Mouse (Mus musculus): ENCODE data around the gene Slc25a39. TPM values are rescaled to one million over a fixed set of nuclear protein-coding genes. Genes with fewer than 3 reads are reported as not detected.

Gene Slc25a39
- polyA plus RNA-seq, 1 experiment: 122 TPM

DNA sequence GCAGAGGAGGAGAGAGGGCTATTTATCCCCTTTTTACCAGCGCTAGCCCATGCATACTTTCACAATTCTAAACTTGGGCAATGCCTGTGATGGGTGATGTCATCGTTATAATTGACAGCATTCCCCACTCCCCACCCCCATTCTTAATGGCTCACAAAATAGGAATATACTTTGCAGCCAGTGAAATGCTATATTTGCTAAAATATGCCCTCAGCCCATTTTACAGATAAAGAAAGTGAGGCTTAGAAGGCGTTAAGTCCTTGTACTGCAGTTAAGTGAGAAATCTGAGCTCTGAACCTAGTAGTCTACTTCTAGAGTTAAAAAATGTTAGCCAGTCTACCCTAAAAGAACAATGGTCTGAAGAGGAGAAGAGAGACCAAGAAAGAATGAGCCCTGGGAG is 36.6 kb upstream of the Slc25a39 start:
- TF ChIP-seq CTCF (IDR thresholded peaks at IDR 0.05; ENCODE audit: borderline replicate concordance, extremely low read depth, insufficient read depth, insufficient read length): no peak
- no peak for TF ChIP-seq POLR2A (IDR thresholded peaks at IDR 0.05; ENCODE audit: borderline replicate concordance, extremely low read depth, insufficient read depth, insufficient read length, poor library complexity, severe bottlenecking)
- no peak for DNase-seq (ENCODE audit: low read depth)

GRCm38 (mm10) chr11:102443740-102444139 is 36.0 kb upstream of the Slc25a39 start:
- DNase-seq (ENCODE audit: low read depth): no peak
- TF ChIP-seq CTCF (IDR thresholded peaks at IDR 0.05; ENCODE audit: borderline replicate concordance, extremely low read depth, insufficient read depth, insufficient read length): no peak
- no peak for TF ChIP-seq POLR2A (IDR thresholded peaks at IDR 0.05; ENCODE audit: borderline replicate concordance, extremely low read depth, insufficient read depth, insufficient read length, poor library complexity, severe bottlenecking)

- DNase-seq (ENCODE audit: low read depth): no peak
- TF ChIP-seq POLR2A (IDR thresholded peaks at IDR 0.05; ENCODE audit: borderline replicate concordance, extremely low read depth, insufficient read depth, insufficient read length, poor library complexity, severe bottlenecking) (no peak), CTCF (IDR thresholded peaks at IDR 0.05; ENCODE audit: borderline replicate concordance, extremely low read depth, insufficient read depth, insufficient read length) (no peak)
Measured at GRCm38 (mm10) chr11:102442089-102442488, 34.3 kb upstream of the Slc25a39 start.

DNA sequence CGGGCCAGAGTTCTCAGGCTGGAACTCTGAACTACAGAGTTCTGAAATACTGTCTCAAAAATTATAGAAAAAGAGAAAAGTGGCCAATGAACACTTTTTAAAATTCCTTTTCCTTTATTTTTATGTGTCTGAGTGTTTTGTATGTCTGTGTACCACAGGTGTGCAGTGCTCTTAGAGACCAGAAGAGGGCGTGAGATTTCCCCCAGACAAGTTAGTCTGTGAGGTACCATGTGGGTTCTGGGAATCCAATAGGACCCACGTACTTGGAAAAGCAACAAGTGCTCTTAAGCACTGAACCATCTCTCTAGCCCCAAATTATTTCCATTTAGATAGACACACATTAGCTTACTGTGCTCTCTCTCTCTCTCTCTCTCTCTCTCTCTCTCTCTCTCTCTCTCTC is 33.7 kb upstream of the Slc25a39 start:
- no peak for DNase-seq (ENCODE audit: low read depth)
- peak; percentile 42; the same call in 1 of the 2 replicates for TF ChIP-seq CTCF (IDR thresholded peaks at IDR 0.05; ENCODE audit: borderline replicate concordance, extremely low read depth, insufficient read depth, insufficient read length)
- TF ChIP-seq POLR2A (IDR thresholded peaks at IDR 0.05; ENCODE audit: borderline replicate concordance, extremely low read depth, insufficient read depth, insufficient read length, poor library complexity, severe bottlenecking): no peak

GRCm38 (mm10) chr11:102440255-102440654 is 32.5 kb upstream of the Slc25a39 start:
- TF ChIP-seq CTCF (IDR thresholded peaks at IDR 0.05; ENCODE audit: borderline replicate concordance, extremely low read depth, insufficient read depth, insufficient read length) (no peak), POLR2A (IDR thresholded peaks at IDR 0.05; ENCODE audit: borderline replicate concordance, extremely low read depth, insufficient read depth, insufficient read length, poor library complexity, severe bottlenecking) (no peak)

GRCm38 (mm10) chr11:102439093-102440082 is 31.6 kb upstream of the Slc25a39 start:
- TF ChIP-seq POLR2A (IDR thresholded peaks at IDR 0.05; ENCODE audit: borderline replicate concordance, extremely low read depth, insufficient read depth, insufficient read length, poor library complexity, severe bottlenecking): no peak
- peak; percentile 45 for DNase-seq (ENCODE audit: low read depth)

More at GRCm38 (mm10) chr11:102440255-102440654, 32.5 kb upstream of the Slc25a39 start:
- no peak for DNase-seq (ENCODE audit: low read depth)

DNA sequence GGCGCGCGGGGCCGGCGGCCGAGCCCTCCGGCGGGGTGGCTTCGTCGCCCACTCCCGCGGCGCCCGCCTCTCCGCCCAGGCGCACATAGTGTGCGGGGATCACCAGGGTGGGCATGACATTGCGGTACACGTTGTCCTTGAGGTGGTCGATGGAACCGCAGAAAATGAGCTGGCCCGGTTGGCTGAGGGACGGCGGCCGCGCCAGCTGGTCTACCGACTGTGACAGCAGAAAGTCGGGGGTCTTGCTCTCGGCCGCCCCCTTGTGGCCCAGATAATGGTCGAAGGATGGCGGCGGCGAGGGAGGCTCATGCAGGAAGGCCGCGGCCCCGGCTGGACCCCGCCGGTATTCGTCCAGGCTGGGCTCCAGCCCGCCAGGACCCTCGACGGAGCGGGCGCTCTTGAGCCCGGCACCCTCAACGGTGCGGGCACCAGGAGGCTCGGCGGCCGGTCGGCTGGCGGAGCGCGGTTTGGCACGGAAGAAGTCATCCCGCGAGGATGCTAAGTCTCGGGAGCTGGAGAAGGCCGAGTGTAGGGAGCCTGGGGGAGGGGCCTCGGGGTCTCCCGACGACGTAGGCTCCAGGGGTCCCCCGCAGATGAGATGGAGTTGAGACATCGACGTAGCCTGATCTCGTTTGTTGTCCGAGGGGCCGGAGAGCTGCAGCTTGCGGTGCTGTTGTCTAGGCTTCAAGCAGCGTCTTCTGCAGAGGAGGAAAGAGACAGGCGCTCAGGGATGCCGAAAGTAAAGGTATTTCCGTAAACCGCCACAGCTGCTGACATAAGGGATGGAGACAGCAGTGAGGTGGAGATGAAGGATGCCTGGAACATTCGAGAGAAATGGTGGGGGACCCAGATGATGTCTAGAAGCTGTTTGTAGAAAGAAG is 30.7 kb upstream of the Slc25a39 start:
- peak; percentile 89 for DNase-seq (ENCODE audit: low read depth)
- TF ChIP-seq POLR2A (IDR thresholded peaks at IDR 0.05; ENCODE audit: borderline replicate concordance, extremely low read depth, insufficient read depth, insufficient read length, poor library complexity, severe bottlenecking) (no peak), CTCF (IDR thresholded peaks at IDR 0.05; ENCODE audit: borderline replicate concordance, extremely low read depth, insufficient read depth, insufficient read length) (peak; percentile 76)

DNA sequence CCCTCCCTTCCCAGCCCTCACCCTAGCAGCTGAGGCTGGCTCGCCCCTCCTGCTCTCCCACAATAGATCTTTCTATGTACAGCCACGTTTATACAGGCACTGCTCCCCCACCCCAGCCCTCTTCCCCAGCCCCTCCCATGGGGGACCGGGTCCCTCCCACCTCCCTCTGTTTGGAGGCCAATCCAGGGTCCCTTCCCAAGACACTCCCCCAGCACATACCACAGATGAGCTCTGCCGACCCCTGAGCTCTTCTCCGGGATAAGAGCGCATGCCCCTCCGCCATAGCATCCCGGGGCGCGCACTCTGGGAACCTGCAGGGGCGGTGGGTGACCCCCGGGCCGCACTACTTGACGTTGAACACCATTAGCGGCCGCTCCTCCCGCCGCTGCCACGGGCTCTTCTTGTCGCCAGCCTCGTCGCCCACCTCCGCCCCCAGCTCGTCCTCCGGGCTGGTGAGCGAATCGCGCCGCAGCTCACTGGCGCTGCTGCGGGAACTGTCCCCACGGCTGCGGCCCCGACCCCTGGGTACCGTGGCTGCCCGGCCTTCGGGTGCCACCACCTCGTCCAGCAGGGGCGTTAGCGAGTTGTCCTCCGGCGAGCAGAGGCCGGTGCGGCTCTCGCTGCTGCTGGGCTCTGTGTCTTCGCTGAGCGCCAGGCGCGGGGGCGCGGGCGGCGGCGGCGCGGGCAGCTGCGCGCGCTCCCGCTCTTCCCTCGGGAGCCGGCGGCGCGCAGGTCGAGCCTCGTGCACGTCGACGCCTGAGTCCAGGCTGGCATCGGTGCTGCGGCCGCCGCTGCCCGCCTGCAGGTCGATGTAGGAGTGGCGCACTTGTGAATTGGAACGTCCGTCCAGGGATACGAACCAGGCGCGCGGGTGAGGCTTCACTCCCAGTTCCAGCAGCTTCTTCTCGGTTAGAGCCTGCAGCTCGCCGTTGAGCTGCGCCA is 29.6 kb upstream of the Slc25a39 start:
- TF ChIP-seq CTCF (IDR thresholded peaks at IDR 0.05; ENCODE audit: borderline replicate concordance, extremely low read depth, insufficient read depth, insufficient read length): peak; percentile 27; the same call in 1 of the 2 replicates
- no peak for TF ChIP-seq POLR2A (IDR thresholded peaks at IDR 0.05; ENCODE audit: borderline replicate concordance, extremely low read depth, insufficient read depth, insufficient read length, poor library complexity, severe bottlenecking)
- peak; percentile 73 for DNase-seq (ENCODE audit: low read depth)

DNA sequence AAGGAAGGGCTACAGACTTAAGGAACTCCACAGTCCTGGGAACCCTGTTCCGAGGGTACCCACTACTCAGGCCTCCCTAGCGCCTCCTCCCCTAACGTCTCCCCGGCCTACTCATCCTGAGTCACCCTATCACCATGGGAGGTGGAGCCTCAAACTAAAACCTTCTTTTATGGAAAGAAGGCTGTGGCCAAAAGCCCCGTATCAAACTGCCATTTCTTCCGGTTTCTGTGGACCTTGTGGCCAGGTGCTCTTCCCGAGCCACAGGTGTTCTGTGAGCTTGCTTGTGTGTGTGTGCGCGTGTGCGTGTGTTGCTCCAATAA is 28.7 kb upstream of the Slc25a39 start:
- DNase-seq (ENCODE audit: low read depth): no peak
- TF ChIP-seq POLR2A (IDR thresholded peaks at IDR 0.05; ENCODE audit: borderline replicate concordance, extremely low read depth, insufficient read depth, insufficient read length, poor library complexity, severe bottlenecking) (no peak), CTCF (IDR thresholded peaks at IDR 0.05; ENCODE audit: borderline replicate concordance, extremely low read depth, insufficient read depth, insufficient read length) (no peak)

DNA sequence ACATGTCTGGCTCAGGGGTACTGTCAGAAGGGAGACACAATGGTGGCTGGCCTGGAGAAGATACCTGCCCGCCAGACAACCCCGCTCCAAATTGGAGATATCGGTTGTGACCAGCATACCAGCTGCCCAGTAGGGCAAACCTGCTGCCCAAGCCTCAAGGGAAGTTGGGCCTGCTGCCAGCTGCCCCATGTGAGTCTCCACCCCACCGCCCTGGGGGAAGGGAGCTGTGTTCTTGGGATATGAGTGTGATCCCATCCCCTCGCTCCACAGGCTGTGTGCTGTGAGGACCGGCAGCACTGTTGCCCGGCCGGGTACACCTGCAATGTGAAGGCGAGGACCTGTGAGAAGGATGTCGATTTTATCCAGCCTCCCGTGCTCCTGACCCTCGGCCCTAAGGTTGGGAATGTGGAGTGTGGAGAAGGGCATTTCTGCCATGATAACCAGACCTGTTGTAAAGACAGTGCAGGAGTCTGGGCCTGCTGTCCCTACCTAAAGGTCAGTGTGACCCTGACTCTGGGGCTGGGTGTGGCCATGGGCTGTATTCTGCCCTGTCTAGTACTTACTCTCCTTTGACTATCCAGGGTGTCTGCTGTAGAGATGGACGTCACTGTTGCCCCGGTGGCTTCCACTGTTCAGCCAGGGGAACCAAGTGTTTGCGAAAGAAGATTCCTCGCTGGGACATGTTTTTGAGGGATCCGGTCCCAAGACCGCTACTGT is 28.2 kb upstream of the Slc25a39 start:
- DNase-seq (ENCODE audit: low read depth): no peak

More for the DNA sequence above, 28.2 kb upstream of the Slc25a39 start:
- TF ChIP-seq CTCF (IDR thresholded peaks at IDR 0.05; ENCODE audit: borderline replicate concordance, extremely low read depth, insufficient read depth, insufficient read length) (no peak), POLR2A (IDR thresholded peaks at IDR 0.05; ENCODE audit: borderline replicate concordance, extremely low read depth, insufficient read depth, insufficient read length, poor library complexity, severe bottlenecking) (no peak)
